ENCODE assay signal across 23 mouse cellular contexts in genomic region chr7:133552306-133552991, GRCm38 (mm10). TPM values are rescaled to one million over a fixed set of nuclear protein-coding genes. Genes with fewer than 3 reads are reported as not detected.
"Had no signal": no experiment of that assay in that cellular context is flagged by ENCODE, and none has a peak within 500 bp of the region (broad histone marks: within the 10 kb centered on the region; RNA-seq: fewer than 3 reads in every experiment).

No protein-coding gene starts in this region.

- H3K27me3 ChIP-seq: kidney, embryonic 15.5 days; midbrain, embryonic 13.5 days; neural tube, embryonic 15.5 days had no signal

- H3K9me3 ChIP-seq: kidney, embryonic 15.5 days; limb, embryonic 13.5 days; midbrain, embryonic 13.5 days; neural tube, embryonic 15.5 days had no signal

- ATAC-seq: inflammation-experienced regulatory T-cells, adult 6 months; midbrain, embryonic 13.5 days had no signal

- H3K4me1 ChIP-seq: limb, embryonic 13.5 days; midbrain, embryonic 13.5 days; neural tube, embryonic 15.5 days had no signal

- H3K4me3 ChIP-seq: kidney, embryonic 15.5 days; limb, embryonic 13.5 days; midbrain, embryonic 13.5 days; neural tube, embryonic 15.5 days had no signal

- H3K4me2 ChIP-seq: kidney, embryonic 15.5 days; limb, embryonic 13.5 days; midbrain, embryonic 13.5 days; neural tube, embryonic 15.5 days had no signal

- DNase-seq: kidney, adult 18-20 months; kidney, postnatal 14 days; left cerebral cortex, postnatal 4 days; lung, adult 18-20 months; right cerebral cortex, adult 18-20 months; spleen, adult 18-20 months; thymus, adult 2 months; thymus, postnatal 25 days had no signal

- H3K27ac ChIP-seq: kidney, embryonic 15.5 days; limb, embryonic 13.5 days; midbrain, embryonic 13.5 days; neural tube, embryonic 15.5 days had no signal

- H3K9ac ChIP-seq: kidney, embryonic 15.5 days; limb, embryonic 13.5 days; midbrain, embryonic 13.5 days; neural tube, embryonic 15.5 days had no signal

- H3K36me3 ChIP-seq: kidney, embryonic 15.5 days; limb, embryonic 13.5 days; midbrain, embryonic 13.5 days; neural tube, embryonic 15.5 days had no signal

RNA-seq across cellular contexts. Expression of gene Tex36, which starts 49.5 kb away (rescaled TPM):
- total RNA-seq: layer of hippocampus, adult 8-10 months; layer of hippocampus, postnatal 14 days; left cerebral cortex, adult 18-20 months; left cerebral cortex, postnatal 10 days; left cerebral cortex, postnatal 4 days; midbrain, postnatal 0 days had no signal
- polyA plus RNA-seq: inflammation-experienced regulatory T-cells, adult 6 months; kidney, embryonic 15.5 days; large intestine, adult 2 months; limb, embryonic 13.5 days; lung, embryonic 16.5 days; neural tube, embryonic 11.5 days; neural tube, embryonic 15.5 days; stomach, embryonic 14.5 days; thymus, adult 2 months; urinary bladder, adult 2 months had no signal
